Mouse (Mus musculus): ENCODE results near the gene Lrmp. TPM values are rescaled to one million over a fixed set of nuclear protein-coding genes. Genes with fewer than 3 reads are reported as not detected.
"Not testable (repeated sequence)": the region's sequence is repeated elsewhere in the genome, so short reads cannot be mapped to it uniquely, and the experiment has no call there.

Lrmp gene
- polyA plus RNA-seq, 1 experiment: 0.96 TPM

DNA sequence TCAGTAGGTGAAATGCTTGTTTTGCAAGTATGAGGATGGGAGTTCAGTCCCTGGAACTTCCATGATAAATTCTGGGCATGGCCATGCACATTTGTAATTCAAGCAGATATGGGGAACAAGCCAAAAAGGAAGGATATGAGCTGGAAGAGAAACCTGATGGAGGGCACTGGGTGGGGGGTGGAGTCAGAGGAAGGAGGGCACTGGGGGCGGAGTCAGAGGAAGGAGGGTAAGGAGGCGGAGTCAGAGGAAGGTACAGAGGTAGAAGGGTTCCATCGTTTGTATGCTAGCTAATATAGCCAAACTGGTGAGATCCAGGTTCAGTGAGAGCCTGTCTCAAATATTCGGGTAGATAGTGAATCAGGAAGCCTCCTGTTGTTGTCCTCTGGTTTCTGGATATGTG lies 14.1 kb downstream of the Lrmp start:
- no peak for TF ChIP-seq TAL1 (IDR thresholded peaks at IDR 0.05; ENCODE audit: low read length)
- TF ChIP-seq GATA1 (IDR thresholded peaks at IDR 0.05; ENCODE audit: low read length): no peak

DNA sequence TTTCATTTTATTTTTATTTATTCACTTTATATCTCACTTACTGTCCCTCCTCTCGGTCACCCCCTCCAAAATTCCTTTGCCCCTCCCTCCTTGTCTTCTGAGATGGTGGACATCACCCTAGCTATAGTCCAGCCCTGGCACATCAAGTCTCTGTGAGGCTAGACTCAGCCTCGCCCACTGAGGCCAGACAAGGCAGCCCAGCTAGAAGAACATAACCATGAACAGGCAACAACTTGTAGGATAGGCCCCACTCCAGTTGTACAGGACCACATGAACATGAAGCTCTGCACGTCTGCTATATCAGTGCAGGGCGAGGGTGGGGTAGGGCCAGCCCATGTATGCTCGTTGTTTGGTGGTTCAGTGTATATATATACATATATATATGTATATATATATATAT lies 16.5 kb downstream of the Lrmp start:
- Histone ChIP-seq H3K36me3 (ENCODE audit: control insufficient read depth) (peaks cover 3% of the 10 kb centered on the region; the same call in 1 of the 2 replicates), H3K9me3 (ENCODE audit: control insufficient read depth, low read length) (peaks cover 7% of the 10 kb centered on the region), H3K27me3 (ENCODE audit: control insufficient read depth) (no peaks in the 10 kb centered on the region), H3K4me3 (replicated peaks) (no peak overlapping the region), H3K4me1 (ENCODE audit: control insufficient read depth) (no peaks in the 10 kb centered on the region)
- TF ChIP-seq TAL1 (IDR thresholded peaks at IDR 0.05; ENCODE audit: low read length) (no peak), GATA1 (IDR thresholded peaks at IDR 0.05; ENCODE audit: low read length) (no peak)

More for the DNA sequence above, 14.1 kb downstream of the Lrmp start:
- peaks cover 16% of the 10 kb centered on the region for H3K4me1 ChIP-seq (ENCODE audit: control insufficient read depth)
- H3K27me3 ChIP-seq (ENCODE audit: control insufficient read depth): no peaks in the 10 kb centered on the region
- no peak overlapping the region for H3K4me3 ChIP-seq (replicated peaks)
- peaks cover 3% of the 10 kb centered on the region; the same call in 1 of the 2 replicates for H3K36me3 ChIP-seq (ENCODE audit: control insufficient read depth)
- peaks cover 7% of the 10 kb centered on the region for H3K9me3 ChIP-seq (ENCODE audit: control insufficient read depth, low read length)

DNA sequence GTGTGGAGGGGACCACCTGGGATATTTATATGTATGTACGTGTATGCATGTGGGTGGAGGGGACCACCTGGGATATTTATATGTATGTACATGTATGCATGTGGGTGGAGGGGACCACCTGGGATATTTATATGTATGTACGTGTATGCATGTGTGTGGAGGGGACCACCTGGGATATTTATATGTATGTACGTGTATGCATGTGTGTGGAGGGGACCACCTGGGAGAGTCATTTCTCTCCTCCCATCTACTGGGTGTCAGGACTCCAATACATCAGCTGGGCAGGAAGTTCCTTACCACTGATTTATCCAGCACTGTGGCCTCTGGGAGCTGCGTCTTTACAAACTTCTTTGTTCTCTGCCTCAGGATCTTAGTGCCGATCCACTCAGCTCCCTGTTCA lies 17.5 kb downstream of the Lrmp start:
- not testable (repeated sequence) for H3K4me1 ChIP-seq (ENCODE audit: control insufficient read depth); H3K36me3 ChIP-seq (ENCODE audit: control insufficient read depth); H3K27me3 ChIP-seq (ENCODE audit: control insufficient read depth); H3K4me3 ChIP-seq (replicated peaks); H3K9me3 ChIP-seq (ENCODE audit: control insufficient read depth, low read length)

DNA sequence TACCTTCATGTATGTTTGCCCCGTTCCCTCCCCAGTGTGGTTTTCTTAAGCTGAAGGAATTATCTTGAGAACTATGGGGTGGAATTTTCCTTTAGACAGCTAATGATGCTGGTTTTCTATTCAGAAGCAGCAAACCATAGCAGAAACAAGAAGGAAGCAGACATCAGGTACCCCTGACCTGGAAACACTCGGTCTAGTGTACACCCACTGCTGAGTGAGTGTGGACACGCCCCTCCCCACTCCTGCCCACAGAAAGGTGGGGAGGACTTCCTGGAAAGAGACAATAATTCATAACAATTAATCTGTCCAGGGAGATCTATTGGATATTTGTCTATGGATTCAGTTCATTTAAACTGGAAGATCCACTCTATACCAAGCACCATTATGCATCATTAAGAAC lies 19.8 kb downstream of the Lrmp start:
- Histone ChIP-seq H3K36me3 (ENCODE audit: control insufficient read depth) (no peaks in the 10 kb centered on the region; the same call in none of the 2 replicates), H3K4me1 (ENCODE audit: control insufficient read depth) (no peaks in the 10 kb centered on the region), H3K4me3 (replicated peaks) (no peak overlapping the region), H3K27me3 (ENCODE audit: control insufficient read depth) (no peaks in the 10 kb centered on the region), H3K9me3 (ENCODE audit: control insufficient read depth, low read length) (no peaks in the 10 kb centered on the region)
- no peak for TF ChIP-seq GATA1 (IDR thresholded peaks at IDR 0.05; ENCODE audit: low read length)
- TF ChIP-seq TAL1 (IDR thresholded peaks at IDR 0.05; ENCODE audit: low read length): no peak

DNA sequence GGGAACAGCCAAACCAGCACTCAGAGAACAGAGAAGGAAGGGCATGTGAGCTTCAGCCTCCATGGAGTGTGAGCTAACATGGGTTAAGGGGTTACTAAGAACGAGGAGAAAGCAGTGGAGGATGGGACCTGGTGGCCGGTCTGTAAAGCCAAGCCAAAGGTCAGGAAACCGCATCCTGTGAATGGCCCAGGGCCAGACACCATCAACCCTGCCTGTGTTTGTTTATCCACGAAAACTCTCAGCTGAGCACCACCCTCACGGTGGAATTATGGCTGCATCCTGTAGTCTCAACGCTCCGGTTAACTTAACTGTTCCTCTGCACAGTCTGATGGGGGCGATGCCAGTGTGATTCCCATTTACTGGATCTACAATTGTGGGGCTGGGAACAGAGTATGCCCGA lies 20.4 kb downstream of the Lrmp start:
- Histone ChIP-seq H3K36me3 (ENCODE audit: control insufficient read depth) (no peaks in the 10 kb centered on the region; the same call in none of the 2 replicates), H3K4me3 (replicated peaks) (no peak overlapping the region), H3K9me3 (ENCODE audit: control insufficient read depth, low read length) (no peaks in the 10 kb centered on the region), H3K4me1 (ENCODE audit: control insufficient read depth) (no peaks in the 10 kb centered on the region), H3K27me3 (ENCODE audit: control insufficient read depth) (no peaks in the 10 kb centered on the region)
- TF ChIP-seq TAL1 (IDR thresholded peaks at IDR 0.05; ENCODE audit: low read length): no peak
- TF ChIP-seq GATA1 (IDR thresholded peaks at IDR 0.05; ENCODE audit: low read length): no peak

DNA sequence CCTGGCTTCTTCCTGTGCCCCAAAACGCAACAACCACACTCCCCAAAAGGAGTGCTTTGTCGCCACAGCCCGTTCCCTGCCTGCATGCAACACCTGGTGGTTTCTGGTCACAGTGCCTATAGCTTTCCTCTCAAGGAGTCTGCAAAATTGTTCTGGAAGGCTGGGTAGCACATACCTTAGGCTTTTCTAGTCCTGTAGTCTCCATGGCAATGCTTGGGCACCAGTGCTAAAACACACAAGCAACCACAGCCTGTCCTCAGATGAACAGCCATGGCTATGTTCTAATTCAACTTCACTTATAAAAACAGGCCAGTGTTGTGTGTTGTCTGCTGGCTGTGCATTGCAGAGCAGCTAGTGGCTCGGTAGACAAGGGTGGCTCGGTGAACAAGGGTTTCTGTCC lies 21.4 kb downstream of the Lrmp start:
- H3K9me3 ChIP-seq (ENCODE audit: control insufficient read depth, low read length): no peaks in the 10 kb centered on the region
- no peaks in the 10 kb centered on the region for H3K4me1 ChIP-seq (ENCODE audit: control insufficient read depth)
- no peaks in the 10 kb centered on the region for H3K27me3 ChIP-seq (ENCODE audit: control insufficient read depth)
- no peaks in the 10 kb centered on the region; the same call in none of the 2 replicates for H3K36me3 ChIP-seq (ENCODE audit: control insufficient read depth)
- TF ChIP-seq GATA1 (IDR thresholded peaks at IDR 0.05; ENCODE audit: low read length) (no peak), TAL1 (IDR thresholded peaks at IDR 0.05; ENCODE audit: low read length) (no peak)
- H3K4me3 ChIP-seq (replicated peaks): no peak overlapping the region

DNA sequence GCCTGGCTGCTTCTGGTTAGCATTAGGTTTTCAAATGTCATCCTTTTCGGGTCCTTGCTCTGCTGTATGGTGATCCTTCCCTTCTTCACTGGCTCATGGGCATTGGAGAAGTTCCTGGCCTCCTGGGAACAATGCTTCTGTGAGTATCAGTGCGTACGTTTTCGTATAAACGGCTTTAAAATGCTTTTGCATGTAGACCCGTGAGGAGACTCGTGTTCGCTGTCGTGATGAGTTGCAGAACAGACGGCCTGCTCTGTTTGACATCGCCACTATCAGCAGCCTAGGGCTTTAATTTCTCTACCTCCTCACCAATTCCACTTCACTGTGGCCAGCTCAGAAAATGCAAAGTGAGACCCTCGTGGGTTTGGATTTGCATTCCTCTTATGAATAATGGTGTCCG lies 23.8 kb downstream of the Lrmp start:
- Histone ChIP-seq H3K27me3 (ENCODE audit: control insufficient read depth) (no peaks in the 10 kb centered on the region), H3K9me3 (ENCODE audit: control insufficient read depth, low read length) (no peaks in the 10 kb centered on the region), H3K4me3 (replicated peaks) (no peak overlapping the region), H3K36me3 (ENCODE audit: control insufficient read depth) (peaks cover 2% of the 10 kb centered on the region), H3K4me1 (ENCODE audit: control insufficient read depth) (no peaks in the 10 kb centered on the region)
- TF ChIP-seq GATA1 (IDR thresholded peaks at IDR 0.05; ENCODE audit: low read length) (no peak), TAL1 (IDR thresholded peaks at IDR 0.05; ENCODE audit: low read length) (no peak)

DNA sequence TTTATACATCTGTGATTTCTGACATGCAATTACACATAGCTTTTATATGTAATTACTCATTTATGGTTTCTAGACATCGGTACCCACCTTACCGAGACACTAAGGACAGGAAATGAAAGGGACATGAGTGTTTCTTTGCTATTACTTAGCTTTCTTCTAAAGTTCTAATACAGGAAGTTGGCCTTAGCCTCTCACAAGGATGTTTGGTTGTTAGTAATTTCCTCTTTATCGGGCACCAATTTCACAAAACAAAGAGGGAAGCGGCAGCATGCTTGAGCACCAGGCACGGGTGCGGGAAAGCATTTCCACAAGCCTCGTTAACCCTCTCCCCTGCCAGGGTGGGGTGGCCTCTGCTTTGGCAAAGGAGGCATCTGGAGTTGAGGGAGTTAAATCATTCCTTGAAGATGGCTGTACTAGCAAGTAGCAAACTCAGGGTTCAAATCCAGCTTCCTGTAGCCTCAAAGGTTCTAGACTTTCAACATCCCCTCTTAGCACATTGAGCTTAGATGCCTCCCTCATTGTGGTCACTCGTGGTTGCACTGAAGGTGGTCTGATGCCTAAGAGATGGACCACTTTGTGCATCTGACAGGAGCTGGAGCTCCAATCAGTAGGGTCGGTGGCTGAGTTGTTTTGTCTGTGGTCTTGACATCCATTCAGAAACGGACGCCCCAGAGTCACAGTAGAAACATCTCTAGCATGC lies 24.5 kb downstream of the Lrmp start:
- no peak for TF ChIP-seq TAL1 (IDR thresholded peaks at IDR 0.05; ENCODE audit: low read length)
- no peaks in the 10 kb centered on the region for H3K9me3 ChIP-seq (ENCODE audit: control insufficient read depth, low read length)
- H3K27me3 ChIP-seq (ENCODE audit: control insufficient read depth): no peaks in the 10 kb centered on the region
- no peaks in the 10 kb centered on the region for H3K4me1 ChIP-seq (ENCODE audit: control insufficient read depth)
- H3K36me3 ChIP-seq (ENCODE audit: control insufficient read depth): peaks cover 2% of the 10 kb centered on the region
- no peak overlapping the region for H3K4me3 ChIP-seq (replicated peaks)

DNA sequence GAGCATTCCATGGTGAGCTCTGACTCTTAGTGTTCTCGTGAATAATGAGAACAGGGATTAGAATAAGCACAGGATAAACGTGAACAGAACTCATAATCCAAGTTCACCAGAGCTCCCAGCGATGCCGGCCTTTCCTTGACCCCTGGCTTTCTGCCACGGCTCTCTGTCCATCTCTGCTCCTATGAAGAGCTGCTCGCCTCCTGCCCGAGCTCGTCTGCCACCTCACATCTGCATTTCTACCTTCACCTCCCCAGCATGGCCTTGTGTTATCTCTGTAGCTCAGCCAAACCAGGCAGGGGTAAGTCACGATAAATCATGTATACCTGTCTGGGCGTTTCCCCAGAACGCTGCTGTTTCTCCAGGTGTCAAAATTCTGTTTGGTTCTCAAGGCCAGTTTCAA lies 25.3 kb downstream of the Lrmp start:
- Histone ChIP-seq H3K9me3 (ENCODE audit: control insufficient read depth, low read length) (no peaks in the 10 kb centered on the region), H3K36me3 (ENCODE audit: control insufficient read depth) (peaks cover 2% of the 10 kb centered on the region), H3K4me1 (ENCODE audit: control insufficient read depth) (no peaks in the 10 kb centered on the region), H3K4me3 (replicated peaks) (no peak overlapping the region), H3K27me3 (ENCODE audit: control insufficient read depth) (no peaks in the 10 kb centered on the region)
- no peak for TF ChIP-seq GATA1 (IDR thresholded peaks at IDR 0.05; ENCODE audit: low read length)
- TF ChIP-seq TAL1 (IDR thresholded peaks at IDR 0.05; ENCODE audit: low read length): no peak

DNA sequence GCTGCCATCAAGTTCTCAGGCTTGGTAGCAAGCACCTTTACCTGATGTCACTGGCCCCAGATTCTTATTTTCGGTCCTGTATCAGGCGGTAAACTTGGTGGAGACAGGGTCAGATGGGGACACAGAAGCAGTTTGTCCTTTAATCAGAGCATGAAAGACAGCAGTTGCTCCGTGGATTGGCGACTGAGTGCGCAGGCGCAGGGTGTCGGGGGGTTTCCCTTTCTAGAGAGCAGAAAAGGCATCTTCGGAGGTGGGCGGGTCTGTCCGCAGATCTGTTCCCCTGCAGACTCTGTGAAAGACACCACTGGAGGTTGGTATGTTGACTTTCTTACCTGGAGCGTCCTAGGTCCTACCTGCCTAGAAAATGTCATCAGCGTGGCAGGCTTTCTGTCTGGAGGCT lies 26.4 kb downstream of the Lrmp start:
- H3K4me3 ChIP-seq (replicated peaks): no peak overlapping the region
- H3K9me3 ChIP-seq (ENCODE audit: control insufficient read depth, low read length): no peaks in the 10 kb centered on the region
- H3K4me1 ChIP-seq (ENCODE audit: control insufficient read depth): no peaks in the 10 kb centered on the region
- H3K36me3 ChIP-seq (ENCODE audit: control insufficient read depth): peaks cover 2% of the 10 kb centered on the region
- no peaks in the 10 kb centered on the region for H3K27me3 ChIP-seq (ENCODE audit: control insufficient read depth)
- no peak for TF ChIP-seq TAL1 (IDR thresholded peaks at IDR 0.05; ENCODE audit: low read length)

All from erythroblast, embryonic 14.5 days (primary cell).